Mouse (Mus musculus): ENCODE results near the gene Fv1. TPM values are rescaled to one million over a fixed set of nuclear protein-coding genes. Genes with fewer than 3 reads are reported as not detected.

Gene Fv1
- total RNA-seq, 2 experiments from 2014 or later: 3.8 to 5.8 TPM

Other genes with a start within 250 kb of the Fv1 start
- under 1 TPM; 0.74 to 0.89 TPM for gene Zfp979, start 226.5 kb upstream of the Fv1 start, total RNA-seq (2021)
- not detected for gene Zfp534, start 166.4 kb upstream of the Fv1 start, total RNA-seq (2021)
- gene Zfp984, start 59.2 kb upstream of the Fv1 start, total RNA-seq (2021): under 1 TPM; 0.74 to 0.87 TPM
- 1 to 10 TPM; 7.1 to 7.9 TPM for gene Zfp933, start 20.6 kb upstream of the Fv1 start, total RNA-seq (2021)
- 1 to 10 TPM; 4.0 to 6.3 TPM for gene Miip, start 163 bp upstream of the Fv1 start, total RNA-seq (2021)
- gene Mfn2, start 35.7 kb downstream of the Fv1 start, total RNA-seq (2021): 100 to 1,000 TPM; 406 to 426 TPM
- gene Plod1, start 67.8 kb downstream of the Fv1 start, total RNA-seq (2021): 10 to 100 TPM; 21.8 to 25.6 TPM
- gene 2510039O18Rik, start 71.9 kb downstream of the Fv1 start, total RNA-seq (2021): 10 to 100 TPM; 17.9 to 21.4 TPM
- not detected for gene Nppb, start 116.8 kb downstream of the Fv1 start, total RNA-seq (2021)
- not detected for gene Nppa, start 131.7 kb downstream of the Fv1 start, total RNA-seq (2021)
- gene Clcn6, start 169.8 kb downstream of the Fv1 start, total RNA-seq (2021): 1 to 10 TPM; 3.9 to 4.6 TPM
- 1 to 10 TPM; 5.6 to 9.6 TPM for gene Mthfr, start 170.1 kb downstream of the Fv1 start, total RNA-seq (2021)
- gene Agtrap, start 219.1 kb downstream of the Fv1 start, total RNA-seq (2021): 10 to 100 TPM in 1 of 2 experiments, 1 to 10 TPM in 1; 9.8 to 11.4 TPM

Data from gastrocnemius, postnatal 36 days (tissue).